Mouse (Mus musculus): ENCODE measurements around the gene Apcs. TPM values are rescaled to one million over a fixed set of nuclear protein-coding genes. Genes with fewer than 3 reads are reported as not detected.

Apcs gene
- 1.3 TPM in 1 of 2 replicates, not detected in the other for total RNA-seq (2021)
- long read RNA-seq, transcript Apcs-201 (2 exons, 971 nt): major isoform, 51 of 52 reads
- long read RNA-seq, partial matches to known transcripts: 0 of 52 reads
- long read RNA-seq, other reads (novel, unspliced or antisense): 1 of 52 reads

DNA sequence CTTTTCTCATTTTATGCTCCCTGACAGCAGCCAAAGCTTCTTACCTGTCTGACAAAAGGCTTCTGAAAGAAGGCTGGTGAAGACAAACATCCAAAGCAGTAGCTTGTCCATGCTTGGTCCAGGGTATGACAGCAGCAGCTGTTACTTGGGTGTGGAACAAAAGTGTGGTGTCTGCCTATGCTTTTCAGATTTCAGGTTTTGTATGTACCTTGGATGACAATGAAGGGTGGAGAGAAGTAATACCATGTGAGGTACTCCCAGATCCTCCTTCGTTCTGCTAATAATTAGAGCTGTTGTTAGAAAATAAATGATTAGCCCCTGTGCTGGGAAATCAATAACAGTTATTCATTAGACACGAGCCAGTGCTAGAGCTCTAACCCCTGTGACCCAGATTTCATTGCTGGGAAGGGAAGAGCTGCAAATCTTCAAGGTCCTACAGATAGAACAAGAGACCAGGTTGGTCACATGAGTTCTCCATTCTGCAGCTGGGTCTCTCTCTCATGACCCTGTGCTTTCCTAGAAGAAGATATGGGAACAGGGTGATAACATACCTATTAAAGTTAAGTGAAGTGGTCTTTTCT lies at the start of gene Apcs:
Gene Apcs (minus strand): TSS at position 265 of the 581 bp plus-strand sequence.
- DNase-seq: no peak

DNA sequence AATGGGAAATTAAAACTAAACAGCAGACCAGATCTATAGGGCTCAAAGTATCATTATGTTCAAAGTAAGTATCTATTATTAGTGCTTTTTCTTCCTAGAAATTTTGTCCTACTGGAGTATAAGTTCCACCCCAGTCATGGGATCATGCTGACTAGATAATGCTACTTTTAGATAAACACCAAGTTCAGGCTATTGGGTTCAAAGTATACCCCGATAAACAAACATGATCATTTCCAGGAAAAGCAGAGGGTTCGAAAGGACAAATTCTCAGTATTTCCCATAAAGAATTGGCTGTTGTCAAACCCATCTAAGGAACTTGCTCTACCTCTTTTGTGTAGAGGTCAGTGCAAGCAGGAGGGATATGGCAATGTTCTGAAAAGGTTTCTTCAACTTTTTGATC lies 37.4 kb upstream of the Apcs start:
- no peak for DNase-seq

DNA sequence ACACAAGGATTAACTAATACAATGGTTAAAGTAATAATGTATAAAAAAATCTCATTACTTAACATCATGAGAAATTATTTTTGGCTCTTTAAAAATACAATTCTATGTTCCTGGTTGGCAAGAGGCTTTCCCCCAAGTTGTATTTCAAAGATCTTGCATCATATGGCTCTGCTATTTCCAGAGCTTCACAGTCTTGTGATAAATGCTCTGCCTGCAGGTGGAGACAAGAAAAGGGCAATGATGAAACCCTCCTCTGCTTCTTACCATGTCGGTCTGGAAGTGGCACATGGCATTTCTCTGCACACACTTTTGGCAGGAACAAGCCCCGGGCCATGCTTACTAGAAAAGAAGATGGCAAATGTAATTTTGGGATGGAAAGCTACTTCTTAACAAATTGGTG lies 23.6 kb upstream of the Apcs start:
- DNase-seq: no peak

DNA sequence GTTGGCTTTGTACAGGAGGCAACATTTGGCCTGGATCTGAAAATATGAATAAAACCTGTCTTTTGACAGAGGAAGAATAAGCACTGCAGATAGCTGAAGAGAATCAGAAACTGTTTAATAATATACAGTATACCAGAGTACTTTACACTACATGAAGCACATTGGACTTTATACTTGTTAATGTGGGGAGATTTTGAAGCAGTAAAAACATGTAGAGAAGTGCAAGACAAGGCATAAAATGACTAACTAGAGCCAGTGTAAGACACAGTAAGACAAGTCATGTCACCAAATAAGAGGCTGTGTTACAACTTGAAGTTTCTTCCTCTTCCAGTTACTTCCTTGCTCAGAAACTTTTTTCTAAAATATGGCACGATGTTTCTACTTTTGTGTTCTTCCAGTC lies 22.3 kb upstream of the Apcs start:
- DNase-seq: no peak

DNA sequence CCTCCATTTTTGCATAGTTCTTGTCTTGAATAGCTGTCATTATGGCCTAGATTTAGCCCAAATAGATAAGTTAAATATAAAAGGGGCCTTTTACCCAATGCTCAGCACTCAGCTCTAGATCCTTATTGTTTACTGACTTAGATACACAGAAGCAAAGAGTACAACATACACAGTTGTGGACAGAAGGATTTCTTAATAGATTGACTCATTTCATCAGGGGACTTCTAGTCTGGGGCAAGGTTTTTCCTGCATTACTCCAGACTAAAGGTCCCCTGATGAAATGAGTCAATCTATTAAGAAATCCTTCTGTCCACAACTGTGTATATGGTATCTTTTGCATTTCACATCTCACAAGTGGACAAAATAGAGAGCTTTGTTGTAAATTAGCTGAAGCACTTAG lies 8.5 kb upstream of the Apcs start:
- no peak for DNase-seq

DNA sequence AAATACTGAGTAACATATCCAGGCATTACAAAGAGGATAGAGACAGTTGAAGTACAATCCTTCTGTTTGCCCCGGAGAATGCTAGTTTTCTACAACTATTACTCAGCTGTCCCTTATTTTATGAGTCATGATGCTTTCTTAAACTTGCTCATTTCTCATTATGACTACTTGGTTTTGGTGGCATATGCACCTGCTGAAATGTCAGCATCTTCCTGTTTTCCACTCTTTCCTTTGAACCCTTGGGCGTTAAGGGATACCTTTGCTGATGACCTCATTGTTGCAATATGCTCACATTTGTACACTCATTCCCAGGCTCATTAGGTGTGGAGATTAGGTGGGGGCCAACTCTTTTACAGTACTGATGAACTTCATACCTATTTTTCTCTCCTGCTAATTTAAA lies 594 bp upstream of the Apcs start:
- DNase-seq: no peak

DNA sequence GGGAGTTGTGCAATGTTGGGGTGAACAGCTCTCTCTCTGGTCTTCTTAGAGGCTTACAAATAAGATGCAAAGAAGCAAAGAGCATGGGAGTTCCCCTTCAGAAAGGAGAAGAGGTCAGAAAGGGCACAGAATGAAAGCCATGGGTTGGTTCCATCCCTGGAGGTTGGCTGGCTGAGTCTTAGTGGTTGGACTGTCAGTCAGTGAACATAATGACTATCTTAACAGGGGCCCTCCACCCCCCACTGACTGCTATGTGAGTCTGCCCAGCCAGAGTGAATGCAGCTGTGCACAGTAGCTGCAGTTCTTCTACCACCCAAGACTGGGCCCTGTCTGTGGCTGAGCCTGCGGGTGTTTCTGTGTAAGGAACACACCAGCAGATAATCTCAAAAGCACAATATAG lies 18.2 kb downstream of the Apcs start:
- DNase-seq: no peak

DNA sequence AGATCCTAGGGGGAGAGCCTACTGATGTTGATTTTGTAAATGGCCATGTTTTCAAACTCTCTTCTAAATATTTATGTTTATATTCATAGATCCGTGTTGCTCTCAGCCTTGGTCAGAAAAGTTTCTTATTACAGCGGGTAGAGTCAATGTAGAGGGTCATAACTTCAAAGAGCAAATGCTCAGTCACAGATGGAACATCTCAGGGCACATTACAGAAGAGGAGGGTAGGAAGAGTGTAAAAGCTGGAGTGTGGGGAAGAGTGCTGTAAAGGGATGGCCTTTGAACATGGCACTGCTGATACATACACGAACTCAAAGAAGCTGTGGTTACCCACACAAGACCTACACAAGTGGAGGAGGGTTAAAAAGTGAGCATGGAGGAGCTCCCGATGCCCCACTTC lies 19.6 kb downstream of the Apcs start:
- DNase-seq: no peak

DNA sequence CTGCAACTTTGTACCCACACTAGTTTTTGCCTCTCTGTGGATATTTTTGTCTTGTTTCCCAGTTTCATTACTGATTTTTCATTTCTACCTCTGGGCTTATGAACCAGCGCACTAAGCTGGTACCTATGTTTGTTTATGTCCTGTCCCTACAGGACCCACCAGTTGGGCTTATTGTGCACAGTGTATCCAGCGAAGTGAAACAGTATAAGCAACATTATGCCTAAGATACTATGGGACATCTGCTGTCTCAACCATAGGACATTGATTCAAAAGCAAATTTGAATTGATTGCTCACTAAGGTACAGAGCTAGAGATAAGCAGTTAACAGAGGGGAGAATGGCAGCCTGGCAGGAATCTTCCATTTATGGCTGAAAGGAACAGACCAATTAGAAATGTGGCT lies 46.7 kb downstream of the Apcs start:
- no peak for DNase-seq

DNA sequence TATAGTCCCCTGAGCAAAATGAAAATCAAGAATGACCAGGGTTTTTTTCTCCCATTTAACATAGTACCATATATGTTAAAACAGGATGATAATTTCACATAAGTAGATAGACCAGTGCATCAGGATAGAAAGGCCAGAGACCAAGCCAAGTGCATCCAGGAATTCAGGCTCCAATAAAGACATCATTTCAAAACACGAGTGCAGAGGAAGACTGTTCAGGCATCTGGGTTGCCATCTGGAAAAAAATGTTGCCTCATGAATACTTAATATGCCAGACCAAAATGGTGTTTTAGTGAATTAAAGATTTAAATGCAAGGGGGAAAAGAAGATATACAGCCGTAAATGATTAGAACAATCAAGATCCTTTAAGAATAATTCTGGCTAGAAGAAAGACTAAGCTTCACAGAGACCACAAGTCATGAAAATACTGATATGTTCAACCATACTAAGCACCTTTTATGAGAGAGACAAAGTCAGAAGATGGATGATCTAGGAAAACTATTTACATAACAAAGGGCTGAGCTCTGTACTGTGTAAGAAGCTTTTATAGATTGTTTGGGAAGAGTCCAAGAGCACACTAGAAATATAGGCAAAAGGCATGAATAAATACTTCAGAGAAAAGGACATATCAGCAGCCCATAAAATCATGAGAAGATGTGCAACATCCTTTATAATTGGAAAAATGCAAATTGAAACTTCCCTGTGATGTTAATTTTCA lies 47.6 kb downstream of the Apcs start:
- no peak for DNase-seq

Other genes with a start within 250 kb of the Apcs start
- gene Crp, start 197.0 kb downstream of the Apcs start, total RNA-seq (2021): 3.1 TPM in 1 of 2 replicates, not detected in the other
- not detected in 2 replicates for gene Olfr16, start 55.4 kb upstream of the Apcs start, total RNA-seq (2021)
- gene Olfr1408, start 242.3 kb upstream of the Apcs start, total RNA-seq (2021): not detected in 2 replicates